Mouse (Mus musculus): ENCODE results near the gene Il21r.

- TF ChIP-seq CTCF (IDR thresholded peaks at IDR 0.05; ENCODE audit: low read depth, low read length) (no peak), GATA1 (IDR thresholded peaks at IDR 0.05; ENCODE audit: borderline replicate concordance, low read length) (no peak), TAL1 (conservative IDR thresholded peaks at IDR 0.05; ENCODE audit: low read depth, low read length) (no peak), GATA2 (IDR thresholded peaks at IDR 0.05; ENCODE audit: borderline replicate concordance, low read depth, low read length) (no peak), POLR2AphosphoS5 (IDR thresholded peaks at IDR 0.05; ENCODE audit: insufficient replicate concordance, low read depth, low read length) (no peak)
These were observed 28.4 kb upstream of the Il21r start for GRCm38 (mm10) chr7:125574832-125575231.

All from G1E (cell line).